Mouse (Mus musculus) left cerebral cortex, adult 9 months (tissue): Measurements from ENCODE around the gene Prpf6.

Source experiments
- DNase-seq, 2 experiments: peaks; one replicate each; pipeline ENCODE4 v3.0.0; 2022; ENCODE audit warnings: low spot score in 2 of 2

Gene Prpf6

GRCm38 (mm10) chr2:181591528-181592085 lies at the start of gene Prpf6:
Prpf6 (plus strand) TSS chr2:181591868.
- no peak for DNase-seq

DNA sequence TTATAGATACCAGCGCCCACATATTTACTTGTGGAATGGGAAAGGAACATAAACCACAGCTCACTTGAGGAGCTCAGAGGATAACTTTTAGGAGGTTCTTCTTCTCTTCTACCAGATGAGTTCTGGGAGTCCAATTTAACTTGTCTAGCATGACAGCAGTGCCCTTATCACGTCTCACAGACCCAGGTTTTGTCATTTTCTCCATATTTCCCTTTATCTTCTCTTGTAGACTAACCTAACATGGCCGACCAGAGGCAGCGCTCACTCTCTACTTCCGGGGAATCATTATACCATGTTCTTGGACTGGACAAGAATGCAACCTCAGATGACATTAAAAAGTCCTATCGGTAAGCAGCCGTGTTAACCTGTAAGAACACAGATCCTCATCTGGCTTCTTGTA lies 45.5 kb upstream of the Prpf6 start:
- no peak for DNase-seq

DNA sequence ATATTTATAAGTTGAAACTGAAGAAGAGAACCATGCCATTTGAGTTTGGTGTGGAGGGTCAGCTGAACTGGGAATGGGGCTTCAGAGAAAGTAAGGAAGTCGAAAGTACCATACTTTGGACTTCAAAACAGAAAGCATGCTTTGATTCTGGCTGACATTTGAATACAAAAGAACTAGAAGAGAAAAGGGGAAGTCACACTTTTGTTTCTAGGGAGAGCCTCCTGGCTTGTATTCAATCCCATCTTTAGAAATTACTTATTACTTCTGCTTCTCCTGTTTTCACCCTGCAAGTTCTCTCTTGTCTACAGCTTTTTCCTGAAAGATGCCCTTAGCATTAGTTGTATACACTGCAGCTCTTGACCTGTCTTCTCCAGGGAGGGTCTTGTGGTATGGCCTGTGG lies 43.4 kb upstream of the Prpf6 start:
- DNase-seq = no peak

DNA sequence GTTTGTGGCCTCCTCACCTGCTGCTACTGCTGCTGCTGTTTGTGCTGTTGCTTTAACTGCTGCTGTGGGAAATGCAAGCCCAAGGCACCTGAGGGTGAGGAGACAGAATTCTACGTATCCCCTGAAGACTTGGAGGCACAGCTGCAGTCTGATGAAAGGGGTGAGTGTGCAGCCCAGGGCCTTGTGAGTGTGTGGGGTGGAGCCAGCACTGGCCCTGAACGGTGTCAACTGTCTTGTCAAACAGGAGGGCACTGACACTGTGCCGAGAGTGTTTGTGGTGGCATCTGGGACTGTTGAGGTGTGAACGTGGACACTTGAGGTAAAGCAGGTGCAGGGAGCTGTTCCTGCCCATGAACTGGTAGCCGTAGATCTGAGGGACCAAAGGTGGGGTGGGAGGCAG lies 43.0 kb upstream of the Prpf6 start:
- DNase-seq = no peak

DNA sequence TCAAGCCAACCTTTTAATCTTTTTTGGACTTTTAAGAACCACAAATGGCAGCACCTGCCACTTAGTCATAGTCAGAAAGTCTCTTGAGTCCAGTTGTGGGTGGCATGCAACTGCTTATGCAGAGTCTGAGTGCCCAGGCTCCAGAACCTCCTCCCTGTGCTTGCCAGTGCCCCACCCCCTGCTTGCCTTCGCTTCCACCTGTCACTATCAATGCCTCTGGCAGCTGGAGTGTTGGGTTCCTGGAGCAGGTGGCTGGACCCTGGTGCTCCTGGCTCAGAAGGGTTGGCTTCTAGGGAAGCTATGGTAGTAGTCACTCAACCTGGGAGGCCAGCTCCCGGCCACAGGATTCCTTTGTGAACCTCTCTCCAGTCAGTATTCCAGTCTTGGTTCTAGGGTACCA lies 41.4 kb upstream of the Prpf6 start:
- DNase-seq = no peak

- no peak for DNase-seq
Measured at GRCm38 (mm10) chr2:181553772-181554171, 37.9 kb upstream of the Prpf6 start.

DNA sequence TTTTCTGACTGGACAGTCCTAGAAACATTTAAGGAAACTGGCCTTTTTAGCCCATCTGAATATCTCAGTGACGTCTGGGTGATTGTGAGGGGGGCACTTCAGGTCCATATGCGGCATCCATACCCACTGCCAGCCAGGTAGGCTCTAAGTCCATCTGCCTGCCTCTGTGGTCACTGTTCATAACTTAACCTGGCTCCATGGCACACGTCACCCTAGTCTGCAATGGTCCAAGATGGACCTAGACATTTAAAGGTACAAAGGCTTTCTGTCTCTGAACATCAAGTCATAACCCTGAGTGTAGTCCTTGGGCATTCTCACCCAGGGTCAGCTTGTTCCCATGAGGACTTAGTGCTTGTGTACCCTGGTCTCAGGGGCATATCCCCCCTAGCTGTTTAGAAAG lies 24.3 kb upstream of the Prpf6 start:
- DNase-seq = no peak

- DNase-seq = no peak
Measured at GRCm38 (mm10) chr2:181568272-181569008, 23.2 kb upstream of the Prpf6 start.

DNA sequence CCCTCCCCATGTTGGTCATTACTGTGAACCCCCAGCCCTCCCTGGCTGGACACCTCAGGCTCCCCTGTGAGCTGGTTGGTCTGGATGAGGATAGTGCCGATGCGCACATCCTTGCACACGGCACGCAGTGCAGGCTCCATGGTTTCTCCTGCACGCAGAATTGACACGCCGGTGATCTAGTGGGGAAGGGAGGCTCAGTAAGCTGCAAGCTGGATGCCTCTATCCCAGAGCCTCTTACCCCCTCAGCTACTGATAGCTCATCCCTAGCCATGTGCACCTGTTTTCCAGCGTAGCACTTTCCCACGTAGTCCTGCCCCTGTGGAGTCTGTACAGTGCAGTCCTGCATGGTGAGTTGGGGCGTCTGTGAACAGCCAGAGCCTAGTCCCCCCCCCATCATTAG lies 21.8 kb upstream of the Prpf6 start:
- DNase-seq = no peak

DNA sequence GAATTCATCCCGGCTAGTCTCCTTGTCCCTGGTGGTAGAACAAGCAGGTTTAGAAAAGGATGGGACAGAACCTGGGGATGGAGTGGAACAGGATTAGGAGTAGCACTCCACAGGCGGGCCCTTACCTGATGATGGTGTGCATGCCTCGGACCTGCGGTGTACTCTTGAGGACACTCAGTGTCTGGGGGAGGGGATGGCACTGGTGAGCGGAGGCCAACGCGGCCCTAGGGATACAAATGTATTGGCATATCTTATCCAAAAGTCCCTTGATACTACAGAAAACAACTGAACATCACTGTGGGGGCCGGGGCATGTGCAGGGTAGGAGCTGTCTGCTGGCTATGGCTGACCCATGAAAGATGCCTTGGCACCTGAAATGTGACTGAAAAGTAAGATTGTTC lies 21.3 kb upstream of the Prpf6 start:
- no peak for DNase-seq

GRCm38 (mm10) chr2:181570921-181571595 lies 20.6 kb upstream of the Prpf6 start:
- DNase-seq = no peak

- no peak for DNase-seq
Measured at GRCm38 (mm10) chr2:181571941-181572670, 19.6 kb upstream of the Prpf6 start.

DNA sequence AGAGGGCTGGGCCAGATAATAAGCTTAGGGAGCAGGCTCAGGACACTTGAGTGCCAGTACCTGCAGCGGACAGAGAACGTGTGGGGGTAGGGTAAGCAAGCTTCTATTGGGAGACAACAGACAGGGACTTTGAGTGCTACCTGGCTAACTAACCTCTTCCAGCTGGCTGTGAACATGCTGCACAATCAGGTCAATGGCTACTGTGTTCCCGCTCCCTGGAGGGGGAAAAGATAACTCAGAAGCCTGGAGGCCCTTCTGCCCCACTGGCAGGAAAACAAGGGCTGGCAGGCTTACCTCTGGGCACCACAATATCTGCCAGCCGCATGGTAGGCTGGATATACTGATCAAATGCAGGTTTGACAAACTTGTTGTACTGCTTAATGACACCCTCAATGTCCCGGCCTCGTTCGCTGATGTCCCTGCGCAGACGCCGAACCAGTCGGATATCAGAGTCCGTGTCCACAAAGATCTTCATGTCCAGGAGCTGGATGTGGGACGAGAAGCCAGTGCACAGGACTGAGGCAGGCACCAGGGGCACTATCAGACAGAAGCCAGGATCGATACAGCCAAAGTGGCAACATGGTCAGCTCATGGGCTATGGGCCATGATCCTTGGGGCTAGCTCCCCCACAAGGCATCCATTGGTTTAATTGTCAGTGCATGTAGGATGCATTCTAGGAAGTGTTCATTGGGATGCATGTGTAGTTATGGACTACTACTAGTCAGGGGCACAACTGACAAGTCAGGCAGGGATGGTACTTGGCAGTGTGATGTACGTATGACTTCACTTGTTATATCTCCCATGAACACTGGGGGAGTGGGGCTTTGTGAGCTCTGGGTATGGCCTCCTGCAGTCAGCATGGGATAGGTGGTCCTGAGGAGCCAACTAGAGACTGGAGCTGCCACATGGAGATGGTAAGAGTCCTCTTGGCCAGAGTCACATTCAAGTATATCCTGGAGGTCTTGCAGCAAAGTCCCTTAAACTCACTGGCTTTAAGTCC lies 18.4 kb upstream of the Prpf6 start:
- no peak for DNase-seq

DNA sequence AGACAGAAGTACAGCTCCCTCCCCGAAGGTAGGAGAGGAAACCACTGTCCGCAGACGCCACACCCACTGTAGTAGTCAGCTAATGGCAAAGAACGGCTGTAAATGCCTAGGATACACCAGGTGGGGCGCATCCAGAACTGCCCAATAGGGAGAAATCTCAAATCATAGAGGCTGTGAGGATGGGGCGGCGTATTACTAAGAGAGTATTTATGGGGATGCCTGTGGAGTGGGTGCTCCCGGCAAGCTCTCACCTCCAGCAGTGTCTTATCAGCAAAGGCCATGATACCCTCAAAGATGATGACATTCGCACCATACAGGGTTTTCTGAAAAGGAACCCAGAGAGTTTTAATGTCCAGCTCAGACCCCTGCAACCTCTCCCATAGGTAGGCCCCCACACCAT lies 17.7 kb upstream of the Prpf6 start:
- no peak for DNase-seq

DNA sequence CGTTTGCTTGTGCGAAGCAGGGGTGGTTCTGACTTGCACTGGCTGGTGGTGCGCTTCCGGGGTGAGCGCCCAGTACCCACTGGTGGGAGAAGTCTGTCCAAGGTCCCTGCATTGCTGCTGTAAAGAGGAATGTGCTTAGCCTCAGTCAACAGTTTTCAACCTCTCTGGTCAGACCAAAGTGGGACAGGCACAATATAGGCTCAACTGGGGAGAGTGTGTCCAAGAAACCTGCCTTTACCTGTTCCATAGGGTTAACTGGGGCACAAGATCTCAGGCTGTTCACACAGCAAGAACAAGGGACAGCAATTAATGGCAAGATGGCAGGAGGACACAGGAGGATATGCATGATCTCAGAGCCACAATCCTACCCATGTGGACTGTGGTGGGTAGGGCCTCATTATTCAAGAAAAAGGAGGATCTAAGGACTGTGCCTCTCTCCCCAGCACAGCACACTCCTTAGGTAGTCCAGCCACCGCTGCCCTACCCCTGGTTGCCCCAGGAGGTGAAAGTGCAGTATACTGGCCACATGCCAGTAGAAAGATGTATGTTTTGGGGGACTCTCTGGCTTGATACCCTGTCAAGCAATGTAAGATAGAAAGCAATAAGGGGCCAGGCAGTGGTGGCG lies 16.6 kb upstream of the Prpf6 start:
- DNase-seq = no peak

DNA sequence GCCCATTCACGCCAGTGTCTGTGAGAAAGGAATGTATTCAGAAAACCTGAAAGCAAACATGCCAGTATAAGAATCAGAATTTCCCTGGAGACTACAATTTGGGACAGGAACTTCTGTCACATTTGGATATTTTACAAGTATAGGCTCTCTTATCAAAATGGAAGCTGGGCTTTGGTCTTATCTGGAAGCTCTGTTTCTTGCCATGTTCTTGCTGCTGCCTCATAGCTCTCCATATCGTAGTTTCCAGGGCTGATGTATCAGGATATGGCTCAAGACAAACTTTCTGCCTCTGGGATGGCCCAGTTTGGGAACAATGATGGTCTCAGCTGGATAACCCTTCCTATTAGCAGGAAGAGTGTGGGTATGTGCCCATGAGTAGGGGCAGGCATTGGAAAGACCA lies 15.1 kb upstream of the Prpf6 start:
- DNase-seq = no peak

GRCm38 (mm10) chr2:181577126-181577525 lies 14.5 kb upstream of the Prpf6 start:
- DNase-seq = no peak

- no peak for DNase-seq
Measured at GRCm38 (mm10) chr2:181577981-181578581, 13.6 kb upstream of the Prpf6 start.

GRCm38 (mm10) chr2:181578790-181579618 lies 12.7 kb upstream of the Prpf6 start:
- DNase-seq = no peak

- no peak for DNase-seq
Measured at GRCm38 (mm10) chr2:181579681-181580080, 12.0 kb upstream of the Prpf6 start.
